Mouse (Mus musculus) embryonic facial prominence, embryonic 13.5 days (tissue): Measurements from ENCODE around the gene Cela1. TPM values are rescaled to one million over a fixed set of nuclear protein-coding genes. Genes with fewer than 3 reads are reported as not detected.
A peak's percentile ranks its signal among the peaks of the same experiment; 100 is the strongest.

Experiments
- ATAC-seq: fragments of 200-750 bp; cut with Nextera tagmentation; 2 replicates; pipeline ENCODE4 v1.8.0; 2017; ENCODE audit warnings: low read depth; ENCODE audit not compliant: insufficient number of reproducible peaks, insufficient read depth, low FRiP score, low TSS enrichment
- H3K27ac ChIP-seq: fragments of 300-500 bp; sonication (generic); 2 replicates; pipeline ENCODE4 v1.5.1; 2015; ENCODE audit warnings: moderate library complexity, mild to moderate bottlenecking, inconsistent platforms
- H3K27me3 ChIP-seq: fragments of 300-500 bp; sonication (generic); 2 replicates; pipeline ENCODE4 v1.6.1; 2015; ENCODE audit warnings: mild to moderate bottlenecking, inconsistent platforms
- H3K36me3 ChIP-seq: fragments of 300-500 bp; sonication (generic); 2 replicates; pipeline ENCODE4 v1.6.1; 2015; ENCODE audit warnings: mild to moderate bottlenecking, inconsistent platforms
- H3K4me1 ChIP-seq: fragments of 300-500 bp; sonication (generic); 2 replicates; pipeline ENCODE4 v1.6.1; 2015; ENCODE audit warnings: inconsistent platforms
- H3K4me2 ChIP-seq: fragments of 300-500 bp; sonication (generic); 2 replicates; pipeline ENCODE4 v1.6.1; 2015; ENCODE audit warnings: moderate library complexity, mild to moderate bottlenecking, inconsistent platforms
- H3K4me3 ChIP-seq: fragments of 300-500 bp; sonication (generic); 2 replicates; pipeline ENCODE4 v1.5.1; 2015; ENCODE audit warnings: mild to moderate bottlenecking, inconsistent platforms
- H3K9ac ChIP-seq: fragments of 300-500 bp; sonication (generic); 2 replicates; pipeline ENCODE4 v1.6.1; 2015; ENCODE audit warnings: mild to moderate bottlenecking, inconsistent platforms
- H3K9me3 ChIP-seq: fragments of 300-500 bp; sonication (generic); 2 replicates; pipeline ENCODE4 v1.6.1; 2016; ENCODE audit warnings: inconsistent platforms
- WGBS: fragments of 180-500 bp; shearing (Covaris S2); methylation state at CpG from one replicate; pipeline ENCODE4 v1.1.7; 2015; ENCODE audit warnings: mixed read lengths; 5-methylcytosine and 5-hydroxymethylcytosine counted together
- polyA plus RNA-seq: library from polyadenylated mRNA; unstranded; fragments of >200 nt; fragmentation: Nextera tagmentation; extraction: Ambion mirVana; gene quantifications from 2 replicates; pipeline ENCODE4 v1.2.1, GENCODE M21; 2015

Cela1 gene
- polyA plus RNA-seq, 1 experiment from 2014 or later = 1.5 TPM

DNA sequence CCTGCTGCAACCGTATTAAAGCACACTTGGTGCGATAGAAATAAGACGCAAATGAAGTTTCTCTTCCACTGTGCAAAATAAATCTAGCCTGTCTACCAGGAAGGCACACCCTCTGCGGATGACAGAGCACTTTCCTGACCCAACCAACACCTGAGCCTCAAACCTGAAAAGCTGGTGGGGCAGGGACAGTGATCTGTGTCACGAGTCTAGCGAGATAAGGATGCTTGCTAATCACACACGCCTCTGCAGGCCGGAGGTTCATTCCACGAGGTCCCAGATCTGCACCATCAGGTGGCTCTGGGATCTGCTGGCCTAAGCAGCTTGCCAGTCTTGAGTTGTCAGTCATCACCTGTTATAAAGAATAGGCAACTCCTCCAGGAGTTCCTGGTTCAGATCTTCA is 36.1 kb downstream of the Cela1 start:
- H3K4me2 ChIP-seq = no peak overlapping the region
- WGBS = 80% methylated on average over 9 of the region's 9 CpGs
- H3K4me1 ChIP-seq = no peaks in the 10 kb centered on the region
- no peak overlapping the region for H3K4me3 ChIP-seq
- no peaks in the 10 kb centered on the region for H3K9me3 ChIP-seq
- no peak overlapping the region for H3K9ac ChIP-seq
- no peak overlapping the region for H3K27ac ChIP-seq
- H3K36me3 ChIP-seq = no peaks in the 10 kb centered on the region
- no peaks in the 10 kb centered on the region for H3K27me3 ChIP-seq
- no peak for ATAC-seq

DNA sequence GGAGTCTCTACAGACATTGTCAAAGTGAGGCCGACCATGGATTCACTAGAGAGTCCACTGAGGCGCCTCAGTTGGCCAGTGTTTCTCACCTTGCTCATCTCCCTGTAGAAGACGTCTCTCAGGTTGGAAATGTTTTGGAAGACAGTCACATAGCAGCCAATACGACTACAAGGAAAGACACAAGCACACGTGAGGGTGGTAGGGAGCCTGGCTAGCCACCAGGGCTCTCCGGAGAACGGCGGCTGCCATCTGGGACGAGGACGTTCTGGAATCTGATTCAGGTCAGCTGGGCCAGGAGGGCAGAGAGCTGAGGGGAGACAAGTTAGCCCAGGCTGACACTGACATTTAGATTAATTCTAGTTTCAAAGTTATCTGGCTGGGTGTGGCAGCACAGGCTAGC is 37.6 kb downstream of the Cela1 start:
- Histone ChIP-seq H3K4me1 (no peaks in the 10 kb centered on the region), H3K4me2 (no peak overlapping the region)

DNA sequence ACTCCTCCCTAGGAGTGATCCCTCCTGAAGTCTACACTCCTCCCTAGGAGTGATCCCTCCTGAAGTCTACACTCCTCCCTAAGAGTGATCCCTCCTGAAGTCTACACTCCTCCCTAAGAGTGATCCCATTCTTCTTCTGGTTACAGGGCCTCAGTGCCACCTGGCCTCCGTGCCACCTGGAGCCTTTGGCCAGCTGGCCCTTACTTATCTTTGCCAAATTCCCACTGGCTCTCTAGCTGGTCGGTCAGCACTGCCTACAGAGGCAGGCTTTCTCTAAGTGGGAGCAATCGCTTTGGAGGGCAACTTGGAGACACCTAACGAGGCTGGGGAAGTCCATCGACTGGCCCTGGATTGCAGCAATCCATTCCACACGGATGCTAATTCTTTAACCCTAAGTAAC is 41.6 kb downstream of the Cela1 start:
- Histone ChIP-seq H3K9ac (no peak overlapping the region), H3K4me1 (no peaks in the 10 kb centered on the region), H3K4me2 (no peak overlapping the region), H3K27me3 (no peaks in the 10 kb centered on the region), H3K36me3 (no peaks in the 10 kb centered on the region), H3K9me3 (no peaks in the 10 kb centered on the region), H3K27ac (no peak overlapping the region), H3K4me3 (no peak overlapping the region)
- 71% methylated on average over 6 of the region's 6 CpGs for WGBS
- no peak for ATAC-seq

More for the DNA sequence above, 37.6 kb downstream of the Cela1 start:
- 76% methylated on average over 10 of the region's 10 CpGs for WGBS
- no peaks in the 10 kb centered on the region for H3K36me3 ChIP-seq
- no peak overlapping the region for H3K9ac ChIP-seq
- ATAC-seq = no peak
- H3K27me3 ChIP-seq = no peaks in the 10 kb centered on the region
- H3K4me3 ChIP-seq = no peak overlapping the region
- no peak overlapping the region for H3K27ac ChIP-seq
- H3K9me3 ChIP-seq = no peaks in the 10 kb centered on the region

DNA sequence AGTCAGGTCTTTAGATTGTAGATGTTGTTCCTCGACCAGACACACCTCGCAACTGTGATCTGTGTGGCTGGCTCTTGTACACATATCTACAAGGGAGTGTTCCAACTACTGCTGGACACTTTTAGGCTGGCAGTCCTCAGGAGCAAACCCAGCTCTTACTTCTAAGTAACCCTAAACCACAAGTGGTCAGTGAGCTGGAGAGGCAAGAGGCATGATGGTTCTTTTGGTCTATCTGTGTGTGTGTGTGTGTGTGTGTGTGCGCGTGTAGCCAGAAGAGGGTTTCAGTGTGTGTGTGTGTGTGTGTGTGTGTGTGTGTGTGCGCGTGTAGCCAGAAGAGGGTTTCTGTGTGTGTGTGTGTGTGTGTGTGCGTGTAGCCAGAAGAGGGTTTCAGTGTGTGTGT is 45.3 kb downstream of the Cela1 start:
- 91% methylated on average over 7 of the region's 7 CpGs for WGBS
- Histone ChIP-seq H3K4me2 (no peak overlapping the region), H3K9ac (no peak overlapping the region), H3K9me3 (no peaks in the 10 kb centered on the region), H3K27me3 (peaks cover 20% of the 10 kb centered on the region), H3K27ac (no peak overlapping the region), H3K4me1 (no peaks in the 10 kb centered on the region), H3K36me3 (no peaks in the 10 kb centered on the region), H3K4me3 (no peak overlapping the region)
- ATAC-seq = no peak

DNA sequence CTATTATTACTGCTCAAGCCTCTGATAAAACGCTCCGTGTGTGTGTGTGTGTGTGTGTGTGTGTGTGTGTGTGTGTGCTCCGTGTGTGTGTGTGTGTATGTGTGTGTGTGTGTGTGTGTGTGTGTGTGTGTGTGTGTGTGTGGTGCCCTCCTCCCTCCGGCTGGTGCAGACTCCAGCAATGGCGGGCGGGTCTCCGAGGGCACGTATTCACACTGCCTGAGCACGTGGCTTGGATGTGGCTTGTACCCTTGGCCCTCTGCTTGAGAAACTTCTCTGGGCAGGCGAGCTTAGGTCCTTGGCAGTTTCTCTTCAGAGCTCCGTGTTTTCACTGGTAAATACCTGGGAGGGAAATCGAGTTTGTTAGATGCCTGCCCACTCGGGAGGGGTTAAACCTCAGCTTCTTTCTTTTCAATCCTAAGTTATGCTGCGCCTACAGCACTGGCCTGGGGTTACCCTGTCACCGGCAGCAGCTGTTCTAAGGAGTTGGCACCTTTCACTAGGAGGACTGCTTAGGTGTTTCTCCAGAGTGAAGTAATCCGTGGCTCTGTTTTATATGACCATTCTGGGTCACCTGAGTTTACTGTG is 46.4 kb downstream of the Cela1 start:
- Histone ChIP-seq H3K4me2 (no peak overlapping the region), H3K36me3 (no peaks in the 10 kb centered on the region)

DNA sequence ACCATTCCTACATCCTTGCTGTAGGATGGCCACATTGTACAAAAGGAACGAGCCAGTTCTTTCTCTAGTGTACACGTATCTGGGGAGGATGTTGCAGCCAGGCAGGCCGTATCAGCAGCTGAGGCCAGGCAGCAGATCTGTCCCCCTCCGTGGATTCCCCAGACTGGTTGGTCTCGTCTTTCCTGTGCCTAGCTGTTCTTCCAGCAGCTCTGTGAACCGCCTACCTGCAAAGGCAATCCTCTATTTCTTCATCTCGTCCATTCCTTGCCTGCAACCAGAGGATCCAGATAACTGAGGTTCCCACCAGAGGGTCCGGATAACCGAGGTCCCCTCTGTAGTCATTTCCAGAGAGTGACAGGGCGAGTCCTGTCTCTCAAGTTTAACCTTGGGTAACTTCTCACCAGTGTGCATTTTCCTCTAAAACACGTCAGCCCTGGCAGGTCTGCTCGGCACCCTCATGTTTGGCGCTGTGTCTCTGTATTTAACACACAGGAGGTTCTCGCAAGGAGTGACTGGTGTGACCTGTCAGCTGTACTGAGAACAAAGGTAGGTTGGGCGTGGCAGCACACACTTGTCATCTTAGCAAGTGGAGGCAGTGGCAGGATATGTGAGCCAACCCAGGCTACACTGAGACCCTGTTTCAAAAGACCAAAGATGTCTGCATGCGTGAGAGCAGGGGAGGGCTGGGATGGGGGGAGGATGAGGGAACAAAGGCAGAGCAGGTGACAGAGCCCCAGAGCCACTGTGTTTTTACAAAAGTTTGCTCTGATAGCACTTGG is 47.6 kb downstream of the Cela1 start:
- no peak for ATAC-seq
- H3K4me2 ChIP-seq = no peak overlapping the region
- H3K27me3 ChIP-seq = peaks cover 43% of the 10 kb centered on the region
- WGBS = 66% methylated on average over 16 of the region's 16 CpGs
- H3K9me3 ChIP-seq = no peaks in the 10 kb centered on the region
- H3K4me1 ChIP-seq = peaks cover 17% of the 10 kb centered on the region
- H3K27ac ChIP-seq = no peak overlapping the region
- H3K36me3 ChIP-seq = no peaks in the 10 kb centered on the region
- no peak overlapping the region for H3K9ac ChIP-seq
- H3K4me3 ChIP-seq = no peak overlapping the region

More for the DNA sequence above, 46.4 kb downstream of the Cela1 start:
- Histone ChIP-seq H3K4me1 (peaks cover 11% of the 10 kb centered on the region), H3K27me3 (peaks cover 32% of the 10 kb centered on the region), H3K4me3 (no peak overlapping the region), H3K9ac (no peak overlapping the region), H3K9me3 (no peaks in the 10 kb centered on the region), H3K27ac (no peak overlapping the region)
- no peak for ATAC-seq
- 71% methylated on average over 14 of the region's 16 CpGs for WGBS

DNA sequence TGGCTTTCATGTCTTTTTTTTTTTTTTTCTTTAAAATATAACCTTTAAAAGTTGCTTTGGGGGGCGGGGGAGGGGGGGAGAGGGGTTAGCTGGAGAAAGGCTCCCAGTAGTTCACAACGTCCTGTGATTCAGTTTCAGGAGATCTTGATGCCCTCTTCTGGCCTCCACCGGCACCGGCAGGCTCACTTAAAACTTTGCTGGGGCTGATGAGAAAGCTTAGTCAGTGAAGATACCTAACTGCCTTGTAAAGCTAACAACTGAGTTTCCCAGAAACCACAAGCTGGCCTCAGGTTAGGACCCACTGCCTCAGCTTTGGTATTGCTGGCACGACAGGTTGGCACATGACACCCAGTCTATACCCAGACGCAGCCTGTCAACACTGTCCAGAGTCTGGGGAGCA is 50.1 kb downstream of the Cela1 start:
- no peak overlapping the region for H3K4me2 ChIP-seq
- H3K9me3 ChIP-seq = no peaks in the 10 kb centered on the region
- H3K9ac ChIP-seq = no peak overlapping the region
- no peak overlapping the region; the same call in 1 of the 2 replicates for H3K4me3 ChIP-seq
- 16% methylated on average over 6 of the region's 6 CpGs for WGBS
- H3K27ac ChIP-seq = no peak overlapping the region
- no peaks in the 10 kb centered on the region for H3K36me3 ChIP-seq
- peaks cover 62% of the 10 kb centered on the region for H3K27me3 ChIP-seq
- H3K4me1 ChIP-seq = peaks cover 17% of the 10 kb centered on the region
- ATAC-seq = no peak

DNA sequence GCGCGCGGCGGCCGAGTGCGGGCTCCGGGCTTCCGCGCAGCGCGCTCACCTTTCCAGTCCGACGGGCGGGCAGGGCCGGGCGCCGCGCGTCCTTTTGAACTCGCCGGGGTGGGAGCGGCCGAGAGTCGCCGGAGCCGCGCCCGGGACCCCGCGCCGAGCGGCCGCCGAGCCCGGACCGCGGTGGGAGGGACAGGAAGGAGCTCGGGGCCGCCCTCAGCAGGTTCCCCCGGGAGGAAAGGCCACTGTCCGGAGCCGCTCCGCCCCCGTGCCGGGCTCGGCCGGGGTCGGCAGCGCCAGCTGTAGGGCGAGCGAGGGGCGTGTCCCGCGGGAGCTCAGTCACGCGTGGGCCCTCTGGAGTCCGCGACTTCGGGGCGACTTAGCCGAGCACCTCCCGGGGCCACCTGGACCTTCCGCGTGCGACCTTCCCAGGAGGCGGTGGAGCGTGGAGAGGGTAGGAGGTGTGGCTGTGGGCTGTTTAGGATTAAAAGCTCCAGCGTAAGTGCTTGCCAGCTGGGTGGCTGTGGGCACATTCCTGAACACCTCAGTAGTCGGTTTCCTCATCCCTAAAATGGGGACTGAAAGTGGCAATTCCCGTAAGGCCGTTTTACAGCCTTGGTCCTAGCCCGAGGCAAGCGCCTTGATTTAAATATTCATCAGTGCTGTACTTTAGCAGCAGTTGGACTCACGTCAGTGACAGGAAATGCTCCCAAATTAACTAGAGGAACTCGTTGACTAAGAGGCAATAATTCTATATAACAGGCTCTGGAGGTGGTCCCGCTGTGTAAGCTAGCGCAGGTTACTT is 50.8 kb downstream of the Cela1 start, which contains the start of gene Smagp:
TSS of gene Smagp (minus strand) at position 241 of the 802 bp plus-strand sequence.
- ATAC-seq = no peak
- under 1% methylated on average over 77 of the region's 77 CpGs for WGBS
- H3K4me1 ChIP-seq = peaks cover 17% of the 10 kb centered on the region
- H3K9ac ChIP-seq = peak within 1 kb of the TSS; percentile 64
- H3K27me3 ChIP-seq = peaks cover 69% of the 10 kb centered on the region
- peak within 1 kb of the TSS; percentile 98 for H3K4me2 ChIP-seq
- H3K4me3 ChIP-seq = peak within 1 kb of the TSS; percentile 56
- H3K9me3 ChIP-seq = no peaks in the 10 kb centered on the region
- H3K27ac ChIP-seq = no peak within 1 kb of the TSS
- no peaks in the 10 kb centered on the region for H3K36me3 ChIP-seq

DNA sequence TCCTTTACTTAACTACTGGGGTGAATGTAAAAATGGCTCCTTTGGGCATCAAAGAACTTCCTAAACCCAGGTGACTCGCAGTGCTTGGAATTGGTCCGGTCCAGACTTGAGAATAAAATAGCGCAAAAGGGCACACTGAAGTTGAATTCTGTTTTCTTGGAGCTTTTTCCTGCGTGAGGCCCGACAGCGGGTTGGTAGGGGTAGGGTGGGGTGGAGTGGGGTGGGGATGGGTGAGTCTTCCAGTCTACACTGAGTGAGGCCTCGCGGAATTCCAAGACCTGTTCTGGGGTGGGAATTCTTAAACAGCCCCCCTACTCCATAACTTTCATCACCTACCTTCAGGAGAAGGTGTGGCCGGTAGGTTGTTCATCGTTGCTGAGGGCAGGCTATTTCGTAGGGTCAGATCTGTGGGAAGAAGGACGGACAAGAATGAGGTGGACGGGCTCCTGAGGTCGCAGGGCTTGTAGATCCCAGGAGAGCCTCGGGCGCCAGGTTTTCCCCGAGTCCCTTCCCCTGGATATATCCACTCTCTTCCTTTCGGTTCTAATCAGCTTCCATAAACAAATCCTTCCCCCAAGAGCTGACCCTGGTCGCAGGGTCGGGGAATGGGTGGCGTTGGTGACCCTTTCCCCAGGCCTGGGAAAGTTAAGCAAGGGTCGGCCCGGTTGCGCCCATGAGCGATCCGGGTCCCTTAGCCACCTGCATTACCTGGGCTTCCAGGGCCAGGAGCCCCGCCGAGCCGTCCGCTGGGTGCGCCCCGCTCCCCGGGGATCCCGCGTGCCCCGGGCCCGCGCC is 51.7 kb downstream of the Cela1 start:
- Histone ChIP-seq H3K9ac (peak overlapping the region; percentile 64), H3K27me3 (peaks cover 69% of the 10 kb centered on the region), H3K9me3 (no peaks in the 10 kb centered on the region), H3K4me3 (peak overlapping the region; percentile 56), H3K36me3 (no peaks in the 10 kb centered on the region), H3K4me2 (peak overlapping the region; percentile 98), H3K27ac (no peak overlapping the region), H3K4me1 (peaks cover 17% of the 10 kb centered on the region)
- ATAC-seq = no peak
- WGBS = 3% methylated on average over 38 of the region's 38 CpGs

DNA sequence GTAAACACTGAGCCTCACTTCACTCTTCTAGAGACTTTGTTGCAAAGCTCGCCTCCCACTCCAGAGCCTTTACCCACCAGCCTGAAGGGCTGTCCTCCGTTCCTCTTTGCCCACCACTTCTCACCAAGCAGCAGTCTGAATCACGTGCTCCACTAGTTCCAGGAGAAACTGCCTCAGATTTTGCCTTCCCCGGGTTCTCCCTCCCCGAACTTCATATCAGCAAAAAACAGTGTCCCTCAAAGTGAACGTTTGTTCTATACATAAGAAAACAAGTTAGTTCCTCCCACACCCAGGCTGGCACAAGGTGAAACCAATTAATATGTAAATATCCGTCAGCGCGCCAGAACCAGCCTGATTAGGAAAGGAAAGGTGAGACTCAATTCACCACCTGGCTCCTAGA is 52.5 kb downstream of the Cela1 start:
- ATAC-seq = no peak
- WGBS = 9% methylated on average over 9 of the region's 9 CpGs
- Histone ChIP-seq H3K36me3 (no peaks in the 10 kb centered on the region), H3K9me3 (no peaks in the 10 kb centered on the region), H3K27ac (no peak overlapping the region), H3K4me3 (no peak overlapping the region), H3K9ac (no peak overlapping the region), H3K4me2 (no peak overlapping the region; the same call in 1 of the 2 replicates), H3K27me3 (peaks cover 69% of the 10 kb centered on the region), H3K4me1 (peaks cover 17% of the 10 kb centered on the region)

DNA sequence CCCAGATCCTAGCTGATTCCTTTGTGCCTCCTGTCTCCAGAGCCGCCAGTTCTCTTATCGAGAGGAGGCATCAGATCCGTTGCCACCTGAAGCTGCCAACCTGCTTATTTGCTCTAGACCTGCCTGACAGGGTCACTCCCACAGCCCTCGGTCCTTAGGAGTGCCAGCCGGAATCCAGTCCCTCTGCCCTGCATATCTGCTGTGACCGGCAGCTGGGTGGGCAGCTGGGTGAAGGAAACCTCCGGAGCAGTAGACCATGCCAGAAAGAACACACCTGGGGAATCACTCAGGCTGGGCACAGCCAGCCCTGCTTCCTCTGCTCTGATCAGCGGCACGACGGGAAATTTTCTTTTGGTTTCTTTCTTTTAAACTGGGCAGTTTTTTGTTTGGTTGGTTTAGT is 54.4 kb downstream of the Cela1 start:
- Histone ChIP-seq H3K4me3 (no peak overlapping the region), H3K4me1 (peaks cover 17% of the 10 kb centered on the region), H3K27ac (no peak overlapping the region), H3K27me3 (peaks cover 57% of the 10 kb centered on the region), H3K4me2 (no peak overlapping the region), H3K9ac (no peak overlapping the region), H3K9me3 (no peaks in the 10 kb centered on the region), H3K36me3 (no peaks in the 10 kb centered on the region)
- ATAC-seq = no peak
- 81% methylated on average over 10 of the region's 10 CpGs for WGBS
